Mouse (Mus musculus): Measurements from ENCODE around the gene Rpusd1.

- TF ChIP-seq USF1 (IDR thresholded peaks at IDR 0.05; ENCODE audit: low read depth) (no peak), POLR2A (IDR thresholded peaks at IDR 0.05; ENCODE audit: insufficient read length, low read depth) (no peak), MAX (IDR thresholded peaks at IDR 0.05; ENCODE audit: low read depth) (no peak), TCF12 (IDR thresholded peaks at IDR 0.05; ENCODE audit: insufficient read depth, poor library complexity, severe bottlenecking) (no peak), POLR2AphosphoS2 (IDR thresholded peaks at IDR 0.05; ENCODE audit: insufficient read length, low read depth) (no peak), E2F4 (IDR thresholded peaks at IDR 0.05; ENCODE audit: insufficient read depth) (no peak), SRF (IDR thresholded peaks at IDR 0.05; ENCODE audit: control insufficient read depth, insufficient read length, low read depth) (no peak)
Observed at GRCm38 (mm10) chr17:25711136-25711535, 16.3 kb upstream of the Rpusd1 start.

Data from myocyte (in vitro differentiated cells).